Mouse (Mus musculus) midbrain, embryonic 14.5 days (tissue): ENCODE data around the gene Tmem29. TPM values are rescaled to one million over a fixed set of nuclear protein-coding genes. Genes with fewer than 3 reads are reported as not detected.
"Not testable (repeated sequence)": the region's sequence is repeated elsewhere in the genome, so short reads cannot be mapped to it uniquely, and the experiment has no call there.

Source experiments
- ATAC-seq: fragments of 200-750 bp; cut with Nextera tagmentation; 2 replicates; pipeline ENCODE4 v1.8.0; 2017; ENCODE audit warnings: moderate number of reproducible peaks, moderate library complexity; ENCODE audit not compliant: low FRiP score, low TSS enrichment
- DNase-seq: peaks from one replicate; pipeline ENCODE4 v3.0.0-alpha.2; 2015
- H3K27ac ChIP-seq: fragments of 300-500 bp; sonication (generic); replicated peaks from 2 replicates; pipeline ENCODE4 v1.5.1; 2014; ENCODE audit warnings: mild to moderate bottlenecking, low read depth, low read length, moderate library complexity
- H3K27me3 ChIP-seq: fragments of 300-500 bp; sonication (generic); 2 replicates; pipeline ENCODE4 v1.6.1; 2014; ENCODE audit warnings: low read length, control low read depth, mixed read lengths; ENCODE audit not compliant: control insufficient read depth, insufficient read depth
- H3K36me3 ChIP-seq: fragments of 300-500 bp; sonication (generic); 2 replicates; pipeline ENCODE4 v1.6.1; 2014; ENCODE audit warnings: low read length, control low read depth; ENCODE audit not compliant: control insufficient read depth, insufficient read depth
- H3K4me1 ChIP-seq: fragments of 300-500 bp; sonication (generic); 2 replicates; pipeline ENCODE4 v1.6.1; 2014; ENCODE audit warnings: mild to moderate bottlenecking, antibody characterized with exemption, low read length, control low read depth; ENCODE audit not compliant: control insufficient read depth, insufficient read depth
- H3K4me2 ChIP-seq: fragments of 300-500 bp; sonication (generic); 2 replicates; pipeline ENCODE4 v1.6.1; 2014; ENCODE audit warnings: mild to moderate bottlenecking, low read length, moderate library complexity
- H3K4me3 ChIP-seq: fragments of 300-500 bp; sonication (generic); replicated peaks from 2 replicates; pipeline ENCODE4 v1.5.1; 2014; ENCODE audit warnings: low read depth, low read length
- H3K9ac ChIP-seq: fragments of 300-500 bp; sonication (generic); replicated peaks from 2 replicates; pipeline ENCODE4 v1.6.1; 2014; ENCODE audit warnings: mild to moderate bottlenecking, low read length, moderate library complexity
- H3K9me3 ChIP-seq: fragments of 300-500 bp; sonication (generic); 2 replicates; pipeline ENCODE4 v1.6.1; 2016; ENCODE audit warnings: low read length, control low read depth, mixed read lengths; ENCODE audit not compliant: control insufficient read depth
- WGBS: fragments of 180-500 bp; shearing (Covaris S2); extraction: QIAGEN DNeasy Blood & Tissue Kit; methylation state at CpG from one replicate; pipeline ENCODE4 v1.1.7; 2014; 5-methylcytosine and 5-hydroxymethylcytosine counted together
- polyA plus RNA-seq: library from polyadenylated mRNA; unstranded; fragments of >200 nt; fragmentation: Nextera tagmentation; extraction: Ambion mirVana; gene quantifications from 2 replicates; pipeline ENCODE4 v1.2.1, GENCODE M21; 2014

The Tmem29 gene
- polyA plus RNA-seq, result 75.1 and 82.5 TPM in 2 replicates

DNA sequence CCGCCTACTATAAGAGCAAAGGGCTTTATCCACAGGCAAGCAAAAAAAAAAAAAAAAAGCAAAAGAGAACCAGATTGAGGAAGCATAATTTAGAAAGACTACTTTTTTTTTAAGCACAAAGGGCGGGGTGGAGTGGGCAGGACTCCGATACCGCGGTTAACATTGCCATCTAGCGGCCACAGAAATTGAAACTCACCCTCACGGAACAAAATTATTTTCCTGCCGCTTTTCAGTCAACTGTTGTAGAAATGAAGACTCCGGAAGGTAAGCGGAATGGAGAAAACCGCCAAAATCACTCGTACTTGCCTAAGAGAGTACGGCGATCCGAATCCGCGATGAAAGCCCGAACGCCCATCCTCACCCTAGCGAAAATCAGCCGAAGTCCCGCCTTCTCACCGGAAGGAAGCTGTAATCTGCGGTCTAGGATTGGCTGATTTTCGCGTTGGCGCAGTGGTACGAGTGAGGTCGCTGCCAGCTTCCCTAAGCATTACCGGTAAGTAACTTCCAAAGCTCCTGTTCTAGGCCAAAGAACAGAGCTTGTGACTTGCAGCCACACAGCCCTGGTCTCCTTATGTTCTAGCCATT is at the start of gene Tmem29:
Gene Tmem29 (minus strand): TSS at position 389 of the 585 bp plus-strand sequence.
- no peaks in the 10 kb centered on the region for H3K4me1 ChIP-seq
- 5% methylated on average over 30 of the region's 30 CpGs for WGBS
- ATAC-seq, result peak; percentile 97
- H3K36me3 ChIP-seq, result no peaks in the 10 kb centered on the region
- no peaks in the 10 kb centered on the region for H3K27me3 ChIP-seq
- DNase-seq, result peak; percentile 93
- H3K4me3 ChIP-seq, result peak within 1 kb of the TSS; percentile 41
- peak within 1 kb of the TSS; percentile 51; the same call in 1 of the 2 replicates for H3K9ac ChIP-seq
- H3K27ac ChIP-seq, result peak within 1 kb of the TSS; percentile 85
- H3K9me3 ChIP-seq, result no peaks in the 10 kb centered on the region
- peak within 1 kb of the TSS; percentile 45 for H3K4me2 ChIP-seq

- H3K4me2 ChIP-seq, result no peak overlapping the region
- DNase-seq (peak; percentile 48), ATAC-seq (no peak; the same call in 1 of the 2 replicates)
- no peaks in the 10 kb centered on the region for H3K9me3 ChIP-seq
- H3K4me3 ChIP-seq, result no peak overlapping the region
- H3K9ac ChIP-seq, result no peak overlapping the region
- H3K36me3 ChIP-seq, result no peaks in the 10 kb centered on the region
- 58% methylated on average over 6 of the region's 6 CpGs for WGBS
- H3K27me3 ChIP-seq, result no peaks in the 10 kb centered on the region
- H3K27ac ChIP-seq, result peak overlapping the region; percentile 71
- H3K4me1 ChIP-seq, result no peaks in the 10 kb centered on the region
Observed at GRCm38 (mm10) chrX:150508696-150509095, 49.7 kb upstream of the Tmem29 start.

DNA sequence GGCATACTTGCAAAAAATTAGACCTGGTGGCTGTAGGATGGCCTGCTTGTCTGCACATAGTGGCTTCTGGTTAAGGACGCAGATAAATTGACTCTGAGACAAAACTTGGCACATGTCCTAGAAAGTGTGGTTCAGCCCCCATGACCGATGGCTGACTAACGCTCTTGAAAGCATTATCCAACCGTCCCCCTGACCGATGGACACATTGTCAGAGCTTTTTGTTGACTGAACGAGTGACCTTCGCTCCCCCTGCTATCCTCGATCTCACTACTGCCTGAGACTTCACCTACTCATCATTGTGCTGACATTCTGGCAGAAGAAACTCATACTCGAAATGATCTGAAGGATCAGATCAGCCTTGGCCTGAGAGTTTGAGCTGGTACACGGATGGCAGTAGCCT is 28.9 kb upstream of the Tmem29 start:
- not testable (repeated sequence) for H3K27me3 ChIP-seq, DNase-seq, H3K27ac ChIP-seq, H3K9ac ChIP-seq, ATAC-seq, H3K9me3 ChIP-seq, H3K4me1 ChIP-seq, H3K4me2 ChIP-seq, H3K36me3 ChIP-seq, H3K4me3 ChIP-seq
- WGBS, result 82% methylated on average over 1 of the region's 10 CpGs

DNA sequence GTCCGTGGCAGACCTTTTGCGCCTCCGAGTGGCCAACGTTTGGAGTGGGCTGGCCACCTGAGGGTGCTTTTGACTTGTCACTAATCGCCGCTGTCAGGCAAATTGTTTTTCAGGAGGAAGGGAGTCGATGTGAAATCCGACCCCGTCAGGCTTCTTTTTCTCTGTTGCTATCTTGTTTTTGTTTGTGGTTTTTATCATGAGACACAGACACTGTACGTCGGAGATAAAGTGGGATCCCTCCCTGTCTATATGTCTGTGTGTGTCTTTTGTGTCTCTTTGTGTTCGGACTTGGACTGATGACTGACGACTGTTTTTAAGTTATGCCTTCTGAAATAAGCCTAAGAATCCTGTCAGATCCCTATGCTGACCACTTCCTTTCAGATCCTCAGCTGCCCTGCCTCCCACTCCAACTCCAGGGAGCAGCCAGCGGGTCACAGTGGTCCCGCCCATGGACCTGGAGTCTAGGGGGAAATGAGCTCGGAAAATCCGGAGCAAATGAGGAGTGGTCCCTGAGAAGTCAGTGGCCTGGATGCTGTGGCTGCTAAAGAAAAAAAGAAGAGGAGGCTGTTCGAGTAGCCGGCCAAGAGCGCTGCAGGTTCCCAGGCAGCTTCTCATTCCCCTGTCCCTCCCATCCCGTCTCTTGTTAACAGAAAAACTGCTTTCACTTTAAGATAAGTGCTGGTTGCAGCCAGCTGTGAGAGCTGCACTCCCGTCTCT is 27.5 kb upstream of the Tmem29 start:
- H3K4me2 ChIP-seq, H3K4me3 ChIP-seq, DNase-seq, H3K27ac ChIP-seq, H3K9me3 ChIP-seq, H3K9ac ChIP-seq, ATAC-seq, H3K4me1 ChIP-seq, H3K27me3 ChIP-seq, H3K36me3 ChIP-seq: not testable (repeated sequence)
- 62% methylated on average over 6 of the region's 22 CpGs for WGBS

DNA sequence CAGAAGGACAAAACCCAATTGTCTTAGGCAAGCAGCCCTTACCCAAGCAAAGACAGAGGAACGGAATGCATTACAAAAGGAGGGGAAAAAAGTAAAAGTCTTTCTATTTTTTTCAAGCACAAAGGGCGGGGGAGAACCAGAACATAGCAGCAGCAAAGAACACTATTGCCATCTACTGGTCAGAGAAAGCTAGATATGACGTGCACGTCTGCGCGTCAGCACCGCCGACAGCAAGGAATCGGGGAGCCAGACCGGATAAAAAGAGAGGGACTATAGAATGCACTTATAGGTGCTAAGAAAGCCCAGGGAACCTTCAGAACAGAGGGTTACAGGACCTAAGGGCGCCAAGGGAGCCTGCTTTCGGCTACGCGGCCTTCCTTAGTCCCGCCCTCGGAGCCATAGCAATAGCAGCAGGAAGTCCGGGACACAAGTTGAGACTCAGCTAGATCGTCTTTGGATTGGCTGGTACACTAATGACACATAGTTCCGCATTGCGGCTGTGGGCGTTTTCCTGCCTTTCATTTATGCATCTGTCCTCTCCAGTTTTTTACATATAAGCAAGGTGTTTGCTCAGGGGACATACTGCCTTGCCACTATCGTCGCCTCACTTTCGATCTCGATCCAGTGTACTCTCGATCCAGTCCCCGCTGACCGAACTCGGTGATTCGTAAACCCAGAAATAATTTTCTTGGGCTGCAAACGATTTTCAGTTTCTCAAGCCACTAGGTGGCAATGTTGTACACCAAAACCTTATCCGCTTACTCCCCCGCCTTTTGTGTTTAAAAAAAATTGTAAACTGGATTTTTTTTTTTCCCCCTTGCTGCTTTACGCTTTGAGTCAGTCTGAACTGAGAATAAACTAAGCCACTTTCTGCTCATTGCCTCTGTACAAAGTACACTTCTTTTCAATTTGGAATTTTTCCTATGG is 19.2 kb upstream of the Tmem29 start:
- Histone ChIP-seq H3K9ac (peak overlapping the region; percentile 38), H3K4me3 (peak overlapping the region; percentile 44), H3K4me1 (no peaks in the 10 kb centered on the region), H3K4me2 (peak overlapping the region; percentile 36), H3K27ac (peak overlapping the region; percentile 93), H3K9me3 (no peaks in the 10 kb centered on the region), H3K27me3 (no peaks in the 10 kb centered on the region), H3K36me3 (no peaks in the 10 kb centered on the region)
- peak; percentile 93 for DNase-seq
- ATAC-seq, result peak; percentile 98
- WGBS, result 2% methylated on average over 34 of the region's 34 CpGs

DNA sequence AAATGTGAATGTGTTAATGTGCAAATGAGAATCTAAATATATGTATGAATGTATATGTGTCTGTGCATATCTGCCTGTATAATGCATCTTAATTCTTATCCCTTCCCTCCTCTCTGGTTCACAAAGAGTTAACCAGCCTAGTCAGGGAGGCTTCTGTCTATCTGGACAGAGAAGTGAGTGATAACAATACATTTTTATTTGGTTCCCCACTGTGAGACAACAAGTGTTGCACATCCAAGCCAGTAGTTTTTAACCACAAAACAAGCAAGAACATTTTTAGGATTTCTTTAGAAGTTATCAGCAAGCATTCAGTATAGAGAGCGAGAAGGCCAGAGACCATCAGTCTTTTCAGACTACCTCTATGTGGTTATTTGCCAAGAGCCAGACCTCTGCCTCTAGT is 12.5 kb upstream of the Tmem29 start:
- no peak for DNase-seq
- Histone ChIP-seq H3K27me3 (no peaks in the 10 kb centered on the region), H3K27ac (no peak overlapping the region), H3K36me3 (no peaks in the 10 kb centered on the region), H3K4me1 (no peaks in the 10 kb centered on the region), H3K4me2 (no peak overlapping the region), H3K9ac (no peak overlapping the region), H3K9me3 (no peaks in the 10 kb centered on the region), H3K4me3 (no peak overlapping the region)
- WGBS, result 90% methylated on average over 1 of the region's 1 CpGs
- no peak for ATAC-seq

GRCm38 (mm10) chrX:150468266-150468665 is 9.3 kb upstream of the Tmem29 start:
- Histone ChIP-seq H3K9me3 (no peaks in the 10 kb centered on the region), H3K4me1 (no peaks in the 10 kb centered on the region), H3K27me3 (no peaks in the 10 kb centered on the region), H3K4me3 (no peak overlapping the region), H3K9ac (no peak overlapping the region), H3K36me3 (no peaks in the 10 kb centered on the region), H3K27ac (no peak overlapping the region), H3K4me2 (no peak overlapping the region)
- 79% methylated on average over 2 of the region's 2 CpGs for WGBS
- ATAC-seq (no peak), DNase-seq (no peak)

DNA sequence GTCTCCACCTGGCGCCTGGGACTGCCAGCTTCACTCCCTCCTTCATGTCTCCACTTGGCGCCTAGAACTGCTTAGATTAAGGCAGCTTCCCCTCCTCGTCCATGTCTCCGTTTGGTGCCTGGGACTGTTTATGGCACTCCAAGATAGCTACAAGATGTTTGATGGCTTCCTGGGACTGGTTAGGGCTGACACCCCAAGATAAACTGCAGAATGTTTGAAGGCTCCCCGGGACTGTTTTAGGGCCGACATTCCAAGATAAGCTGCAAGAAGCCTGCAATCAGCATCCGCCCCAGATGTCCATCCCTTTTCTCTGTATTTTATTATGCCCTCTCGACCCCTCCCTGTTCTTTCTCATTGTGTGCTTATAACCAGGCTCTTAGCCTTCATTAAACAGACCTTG is 7.9 kb upstream of the Tmem29 start:
- H3K36me3 ChIP-seq, H3K27ac ChIP-seq, H3K4me3 ChIP-seq, H3K9me3 ChIP-seq, H3K27me3 ChIP-seq, DNase-seq, H3K9ac ChIP-seq, H3K4me2 ChIP-seq, H3K4me1 ChIP-seq, ATAC-seq: not testable (repeated sequence)
- 69% methylated on average over 8 of the region's 8 CpGs for WGBS
